Mouse (Mus musculus) midbrain, embryonic 13.5 days (tissue): Measurements from ENCODE around the gene Kcnj9. TPM values are rescaled to one million over a fixed set of nuclear protein-coding genes. Genes with fewer than 3 reads are reported as not detected.

ENCODE experiments used
- ATAC-seq: fragments of 200-750 bp; cut with Nextera tagmentation; 2 replicates; pipeline ENCODE4 v1.8.0; 2017; ENCODE audit warnings: mild to moderate bottlenecking, moderate TSS enrichment, moderate library complexity
- H3K27ac ChIP-seq: fragments of 300-500 bp; sonication (generic); 2 replicates; pipeline ENCODE4 v1.5.1; 2015; ENCODE audit warnings: inconsistent platforms, mild to moderate bottlenecking, moderate library complexity
- H3K27me3 ChIP-seq: fragments of 300-500 bp; sonication (generic); 2 replicates; pipeline ENCODE4 v1.6.1; 2015; ENCODE audit warnings: mild to moderate bottlenecking, inconsistent platforms
- H3K36me3 ChIP-seq: fragments of 300-500 bp; sonication (generic); 2 replicates; pipeline ENCODE4 v1.6.1; 2015; ENCODE audit warnings: mild to moderate bottlenecking, inconsistent platforms
- H3K4me1 ChIP-seq: fragments of 300-500 bp; sonication (generic); replicated peaks from 2 replicates; pipeline ENCODE4 v1.6.1; 2015; ENCODE audit warnings: inconsistent platforms
- H3K4me2 ChIP-seq: fragments of 300-500 bp; sonication (generic); replicated peaks from 2 replicates; pipeline ENCODE4 v1.6.1; 2015; ENCODE audit warnings: moderate library complexity, mild to moderate bottlenecking, inconsistent platforms
- H3K4me3 ChIP-seq: fragments of 300-500 bp; sonication (generic); replicated peaks from 2 replicates; pipeline ENCODE4 v1.5.1; 2015; ENCODE audit warnings: mild to moderate bottlenecking, inconsistent platforms
- H3K9ac ChIP-seq: fragments of 300-500 bp; sonication (generic); replicated peaks from 2 replicates; pipeline ENCODE4 v1.6.1; 2015; ENCODE audit warnings: mild to moderate bottlenecking, inconsistent platforms
- H3K9me3 ChIP-seq: fragments of 300-500 bp; sonication (generic); 2 replicates; pipeline ENCODE4 v1.6.1; 2016; ENCODE audit warnings: mild to moderate bottlenecking, inconsistent platforms
- WGBS: fragments of 180-500 bp; shearing (Covaris S2); methylation state at CpG from one replicate; pipeline ENCODE4 v1.1.7; 2015; 5-methylcytosine and 5-hydroxymethylcytosine counted together
- polyA plus RNA-seq: library from polyadenylated mRNA; unstranded; fragments of >200 nt; fragmentation: Nextera tagmentation; extraction: Ambion mirVana; gene quantifications from 2 replicates; pipeline ENCODE4 v1.2.1, GENCODE M21; 2015

Kcnj9 gene
- polyA plus RNA-seq, 1 experiment from 2014 or later: 3.6 TPM

GRCm38 (mm10) chr1:172349504-172349903 is 20.4 kb upstream of the Kcnj9 start:
- H3K4me1 ChIP-seq: peaks cover 37% of the 10 kb centered on the region
- peak overlapping the region; percentile 53; the same call in 1 of the 2 replicates for H3K9ac ChIP-seq
- H3K36me3 ChIP-seq: no peaks in the 10 kb centered on the region
- no peaks in the 10 kb centered on the region for H3K9me3 ChIP-seq
- H3K27ac ChIP-seq: peak overlapping the region; percentile 91
- peak; percentile 25 for ATAC-seq
- no peak overlapping the region for H3K4me3 ChIP-seq
- 33% methylated on average over 5 of the region's 5 CpGs for WGBS
- H3K27me3 ChIP-seq: no peaks in the 10 kb centered on the region
- H3K4me2 ChIP-seq: peak overlapping the region; percentile 36

GRCm38 (mm10) chr1:172347382-172347781 is 18.3 kb upstream of the Kcnj9 start:
- no peak overlapping the region for H3K4me2 ChIP-seq
- H3K27ac ChIP-seq: no peak overlapping the region
- no peaks in the 10 kb centered on the region for H3K36me3 ChIP-seq
- no peaks in the 10 kb centered on the region for H3K9me3 ChIP-seq
- H3K4me3 ChIP-seq: no peak overlapping the region
- 92% methylated on average over 12 of the region's 12 CpGs for WGBS
- ATAC-seq: no peak
- peaks cover 43% of the 10 kb centered on the region for H3K4me1 ChIP-seq
- H3K27me3 ChIP-seq: peaks cover 5% of the 10 kb centered on the region; the same call in 1 of the 2 replicates
- H3K9ac ChIP-seq: no peak overlapping the region

- H3K9me3 ChIP-seq: no peaks in the 10 kb centered on the region
- H3K36me3 ChIP-seq: no peaks in the 10 kb centered on the region
- no peak overlapping the region for H3K27ac ChIP-seq
- H3K27me3 ChIP-seq: peaks cover 12% of the 10 kb centered on the region
- peaks cover 41% of the 10 kb centered on the region for H3K4me1 ChIP-seq
- 90% methylated on average over 10 of the region's 10 CpGs for WGBS
- H3K9ac ChIP-seq: no peak overlapping the region
- no peak for ATAC-seq
- H3K4me3 ChIP-seq: no peak overlapping the region
- H3K4me2 ChIP-seq: no peak overlapping the region
Measured at GRCm38 (mm10) chr1:172346707-172347106, 17.6 kb upstream of the Kcnj9 start.

GRCm38 (mm10) chr1:172344820-172345219 is 15.7 kb upstream of the Kcnj9 start:
- no peak overlapping the region for H3K27ac ChIP-seq
- H3K27me3 ChIP-seq: peaks cover 15% of the 10 kb centered on the region
- WGBS: 89% methylated on average over 7 of the region's 7 CpGs

GRCm38 (mm10) chr1:172343914-172344313 is 14.8 kb upstream of the Kcnj9 start:
- Histone ChIP-seq H3K4me2 (0 out of 2 replicates have a peak overlapping the region, but pooled peaks have one; percentile 3), H3K27me3 (peaks cover 19% of the 10 kb centered on the region), H3K9me3 (no peaks in the 10 kb centered on the region), H3K27ac (no peak overlapping the region), H3K9ac (no peak overlapping the region), H3K4me3 (no peak overlapping the region), H3K4me1 (peaks cover 26% of the 10 kb centered on the region), H3K36me3 (no peaks in the 10 kb centered on the region)
- 46% methylated on average over 3 of the region's 3 CpGs for WGBS
- no peak for ATAC-seq

More at GRCm38 (mm10) chr1:172344820-172345219, 15.7 kb upstream of the Kcnj9 start:
- no peaks in the 10 kb centered on the region for H3K9me3 ChIP-seq
- H3K4me1 ChIP-seq: peaks cover 35% of the 10 kb centered on the region
- ATAC-seq: no peak
- H3K4me2 ChIP-seq: no peak overlapping the region
- no peak overlapping the region for H3K9ac ChIP-seq
- H3K4me3 ChIP-seq: no peak overlapping the region
- no peaks in the 10 kb centered on the region for H3K36me3 ChIP-seq

GRCm38 (mm10) chr1:172342729-172343128 is 13.6 kb upstream of the Kcnj9 start:
- H3K4me1 ChIP-seq: peaks cover 23% of the 10 kb centered on the region
- H3K9me3 ChIP-seq: no peaks in the 10 kb centered on the region
- H3K27me3 ChIP-seq: peaks cover 22% of the 10 kb centered on the region
- no peaks in the 10 kb centered on the region for H3K36me3 ChIP-seq
- H3K4me3 ChIP-seq: 0 out of 2 replicates have a peak overlapping the region, but pooled peaks have one; percentile 6
- no peak overlapping the region for H3K27ac ChIP-seq
- WGBS: 86% methylated on average over 2 of the region's 3 CpGs
- ATAC-seq: peak; percentile 57
- no peak overlapping the region for H3K9ac ChIP-seq
- H3K4me2 ChIP-seq: peak overlapping the region; percentile 68

GRCm38 (mm10) chr1:172341386-172341785 is 12.3 kb upstream of the Kcnj9 start:
- Histone ChIP-seq H3K36me3 (no peaks in the 10 kb centered on the region), H3K27ac (no peak overlapping the region), H3K4me3 (peak overlapping the region; percentile 48), H3K9me3 (no peaks in the 10 kb centered on the region), H3K27me3 (peaks cover 22% of the 10 kb centered on the region), H3K9ac (peak overlapping the region; percentile 56), H3K4me1 (peaks cover 23% of the 10 kb centered on the region), H3K4me2 (peak overlapping the region; percentile 68)
- ATAC-seq: peak; percentile 6; the same call in 1 of the 2 replicates
- whole genome bisulfite sequencing: 19% methylated on average over 10 of the region's 10 CpGs

GRCm38 (mm10) chr1:172340729-172341321 is 11.7 kb upstream of the Kcnj9 start, which contains the start of gene Kcnj10:
Gene Kcnj10, plus strand, starts transcription at chr1:172341210.
- Histone ChIP-seq H3K4me3 (peak within 1 kb of the TSS; percentile 48), H3K27ac (peak within 1 kb of the TSS; percentile 3; the same call in 1 of the 2 replicates), H3K4me1 (peaks cover 23% of the 10 kb centered on the region), H3K36me3 (no peaks in the 10 kb centered on the region), H3K9ac (peak within 1 kb of the TSS; percentile 56), H3K9me3 (no peaks in the 10 kb centered on the region), H3K27me3 (peaks cover 22% of the 10 kb centered on the region), H3K4me2 (peak within 1 kb of the TSS; percentile 68)
- ATAC-seq: peak; percentile 93
- WGBS: 1% methylated on average over 37 of the region's 38 CpGs

GRCm38 (mm10) chr1:172337411-172338185 is 8.5 kb upstream of the Kcnj9 start:
- Histone ChIP-seq H3K9ac (no peak overlapping the region), H3K4me2 (no peak overlapping the region), H3K27ac (no peak overlapping the region), H3K36me3 (no peaks in the 10 kb centered on the region), H3K27me3 (peaks cover 19% of the 10 kb centered on the region), H3K9me3 (no peaks in the 10 kb centered on the region), H3K4me1 (peaks cover 14% of the 10 kb centered on the region), H3K4me3 (no peak overlapping the region)
- no peak for ATAC-seq
- WGBS: 25% methylated on average over 2 of the region's 2 CpGs

GRCm38 (mm10) chr1:172335804-172336203 is 6.7 kb upstream of the Kcnj9 start:
- Histone ChIP-seq H3K4me1 (peaks cover 7% of the 10 kb centered on the region), H3K4me3 (no peak overlapping the region), H3K9ac (no peak overlapping the region), H3K27me3 (peaks cover 12% of the 10 kb centered on the region; the same call in 1 of the 2 replicates), H3K9me3 (no peaks in the 10 kb centered on the region), H3K36me3 (no peaks in the 10 kb centered on the region), H3K4me2 (no peak overlapping the region), H3K27ac (no peak overlapping the region)
- WGBS: 75% methylated on average over 15 of the region's 15 CpGs
- no peak for ATAC-seq

- Histone ChIP-seq H3K4me2 (no peak overlapping the region), H3K27ac (no peak overlapping the region), H3K27me3 (peaks cover 9% of the 10 kb centered on the region; the same call in 1 of the 2 replicates), H3K4me1 (peaks cover 15% of the 10 kb centered on the region), H3K4me3 (no peak overlapping the region), H3K9ac (no peak overlapping the region), H3K36me3 (no peaks in the 10 kb centered on the region), H3K9me3 (no peaks in the 10 kb centered on the region)
- 12% methylated on average over 3 of the region's 3 CpGs for WGBS
- no peak for ATAC-seq
Measured at GRCm38 (mm10) chr1:172333512-172333911, 4.4 kb upstream of the Kcnj9 start.

- peaks cover 21% of the 10 kb centered on the region for H3K4me1 ChIP-seq
- 87% methylated on average over 2 of the region's 2 CpGs for WGBS
- no peak overlapping the region for H3K27ac ChIP-seq
- no peak for ATAC-seq
- no peaks in the 10 kb centered on the region for H3K36me3 ChIP-seq
- H3K27me3 ChIP-seq: peaks cover 11% of the 10 kb centered on the region
- no peaks in the 10 kb centered on the region for H3K9me3 ChIP-seq
- no peak overlapping the region for H3K9ac ChIP-seq
- no peak overlapping the region for H3K4me2 ChIP-seq
- no peak overlapping the region for H3K4me3 ChIP-seq
Measured at GRCm38 (mm10) chr1:172332925-172333324, 3.8 kb upstream of the Kcnj9 start.
